Mouse (Mus musculus) gastrocnemius, adult 8-10 months (tissue): ENCODE measurements around the gene Gpr18. TPM values are rescaled to one million over a fixed set of nuclear protein-coding genes. Genes with fewer than 3 reads are reported as not detected.

ENCODE experiments used
- DNase-seq, 2 experiments: peaks; one replicate each; pipeline ENCODE4 v3.0.0; 2022; ENCODE audit warnings: low spot score in 2 of 2
- total RNA-seq, 4 experiments: library from RNA; stranded (reverse); gene quantifications; 2 replicates each; pipeline ENCODE4 v1.2.4; 2022

Gene Gpr18
- total RNA-seq, 4 experiments from 2014 or later, result not detected

DNA sequence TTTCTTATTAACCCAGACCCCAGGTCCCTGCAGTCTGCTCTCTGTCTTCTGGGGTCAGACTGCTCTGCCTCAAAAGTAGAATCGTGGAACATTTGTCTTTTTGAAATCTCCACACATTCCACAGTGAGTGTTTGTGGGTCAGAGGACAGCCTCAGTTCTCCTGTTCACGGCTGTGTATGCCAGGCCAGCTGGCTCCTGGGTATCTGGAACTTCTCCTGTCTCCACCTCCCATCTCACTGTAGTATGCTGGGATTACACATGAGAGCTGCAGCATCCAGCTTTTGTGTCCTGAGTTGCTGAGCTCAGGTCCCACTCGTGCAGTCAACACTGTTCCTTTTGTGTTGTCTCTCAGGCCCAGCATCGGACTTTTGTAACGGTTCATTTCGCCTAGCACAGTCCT is 9.3 kb upstream of the Gpr18 start:
- no peak for DNase-seq

GRCm38 (mm10) chr14:121922731-121923130 is 7.2 kb upstream of the Gpr18 start:
- DNase-seq, result no peak

- DNase-seq, result no peak
Observed at GRCm38 (mm10) chr14:121922016-121922415, 6.4 kb upstream of the Gpr18 start.

DNA sequence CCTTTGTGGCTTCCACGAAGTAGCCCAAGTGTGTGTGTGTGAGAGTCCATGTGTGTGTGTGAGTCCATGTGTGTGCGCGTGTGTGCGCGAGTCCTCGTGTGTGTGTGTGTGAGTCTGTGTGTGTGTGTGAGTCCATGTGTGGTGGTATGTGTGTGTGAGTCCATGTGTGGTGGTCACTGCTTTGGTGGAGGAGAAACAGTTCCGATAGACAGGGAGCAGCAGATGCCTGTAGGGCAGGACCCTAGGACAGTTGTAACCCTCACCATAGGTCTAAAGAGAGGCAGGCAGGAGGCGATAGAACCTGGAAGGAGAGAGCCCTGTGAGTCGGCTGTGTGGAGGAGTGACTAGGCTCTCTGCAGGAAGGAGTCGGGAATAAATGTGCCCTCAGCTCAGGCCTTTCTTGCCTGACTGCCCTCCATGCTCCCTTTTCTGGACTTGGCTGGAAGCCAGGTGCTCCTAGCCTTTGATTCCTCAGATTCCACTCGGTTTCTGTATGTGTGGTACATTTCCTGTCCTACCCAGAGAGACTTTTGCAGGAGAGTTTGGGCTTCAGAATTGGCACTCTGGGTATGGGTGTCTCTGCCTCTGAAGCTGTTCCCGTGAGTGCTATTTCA is 5.0 kb upstream of the Gpr18 start:
- no peak for DNase-seq

DNA sequence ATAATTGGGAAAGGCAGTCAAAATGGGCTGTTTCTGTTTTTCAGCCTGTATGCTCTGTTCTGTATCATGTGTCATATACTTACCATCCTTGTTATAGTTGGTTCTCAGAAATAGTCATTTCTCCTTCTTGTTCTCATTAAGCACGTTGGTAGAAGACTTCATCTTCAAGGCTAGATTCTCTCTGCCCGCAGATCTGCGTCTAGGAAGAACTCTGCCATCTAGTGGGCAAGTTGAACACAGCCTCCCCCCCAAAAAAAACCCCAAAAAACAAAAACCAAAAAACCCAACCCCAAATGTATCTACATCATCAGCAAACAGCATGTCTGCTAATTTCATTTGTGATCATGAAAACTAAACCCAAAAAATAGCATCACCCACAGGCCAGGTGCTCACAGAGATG is 4.2 kb upstream of the Gpr18 start:
- no peak for DNase-seq

DNA sequence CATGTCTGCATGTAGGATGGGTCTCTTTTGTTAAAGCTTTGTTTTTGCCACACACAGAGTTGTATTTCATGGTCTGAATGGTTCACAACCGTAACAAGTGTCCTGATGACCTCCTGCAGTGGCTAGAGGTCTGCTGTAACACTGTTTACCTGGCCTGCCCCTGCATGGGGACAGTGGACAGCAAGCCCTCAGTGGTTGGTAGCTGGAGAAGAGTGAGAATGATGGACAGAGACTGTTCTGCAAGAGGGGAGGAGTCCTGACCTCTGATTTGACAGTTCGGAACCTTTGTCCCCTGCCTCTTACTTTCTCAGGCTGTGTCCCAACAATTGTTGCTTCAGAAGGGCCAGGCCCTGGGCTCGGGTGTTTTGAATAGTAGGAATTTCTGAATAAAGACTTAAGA is 2.7 kb upstream of the Gpr18 start:
- no peak for DNase-seq

GRCm38 (mm10) chr14:121916311-121917094 is 922 bp upstream of the Gpr18 start:
- DNase-seq, result no peak

GRCm38 (mm10) chr14:121915143-121915542 is 438 bp downstream of the Gpr18 start:
- DNase-seq, result no peak

DNA sequence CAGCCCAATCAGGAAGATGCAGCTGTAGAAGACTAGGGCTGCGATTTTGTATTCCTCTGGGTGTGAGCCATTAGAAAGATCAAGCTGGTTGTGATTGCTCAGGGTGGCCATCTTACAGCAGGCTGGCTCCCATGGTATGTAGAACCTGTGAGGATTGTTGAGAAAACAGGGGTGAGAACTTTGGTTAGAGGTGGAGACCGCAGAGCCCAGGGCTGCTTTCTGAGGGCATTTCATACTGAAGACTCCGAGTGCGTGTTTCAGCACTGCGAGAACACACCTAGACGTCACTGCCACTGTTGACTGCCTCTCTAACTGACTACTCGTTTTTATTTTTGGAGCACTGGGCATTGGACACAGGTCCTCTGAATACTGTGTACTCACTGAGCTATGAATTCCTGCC is 3.1 kb downstream of the Gpr18 start:
- no peak for DNase-seq

GRCm38 (mm10) chr14:121909868-121910267 is 5.7 kb downstream of the Gpr18 start:
- no peak for DNase-seq

DNA sequence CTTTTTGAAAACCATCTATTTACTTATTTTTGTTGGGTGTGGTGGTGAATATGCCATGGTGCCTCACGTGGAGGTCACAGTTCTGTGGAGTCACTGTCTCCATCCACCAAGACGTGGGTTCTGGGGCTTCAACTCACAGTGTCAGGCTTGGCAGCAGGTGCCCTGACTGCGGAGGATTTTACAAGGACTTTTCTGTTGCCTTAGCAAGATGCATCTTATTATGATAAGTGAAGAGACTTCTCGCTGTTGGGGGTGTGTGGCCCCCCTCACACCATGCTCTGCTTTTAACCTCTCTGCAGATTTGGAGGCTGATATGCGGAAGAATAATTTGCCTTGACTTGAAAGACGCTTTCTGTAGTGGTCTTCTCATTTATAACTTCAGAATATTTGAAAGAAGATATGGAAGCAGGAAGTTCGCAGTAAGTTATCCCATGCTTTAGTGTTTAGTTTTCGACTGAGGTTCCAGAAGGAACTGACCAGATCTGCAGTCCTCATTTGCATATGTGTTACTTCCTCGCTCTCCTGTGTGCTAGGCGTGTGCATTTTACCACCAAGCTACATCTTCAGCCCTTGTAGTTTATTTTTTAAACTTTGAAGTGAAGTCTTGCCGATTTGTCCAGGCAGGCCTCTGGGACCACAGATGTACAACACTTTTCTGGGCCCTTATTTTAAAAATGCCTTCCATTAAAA is 8.4 kb downstream of the Gpr18 start:
- DNase-seq, result no peak

- no peak for DNase-seq
Observed at GRCm38 (mm10) chr14:121906341-121906991, 9.1 kb downstream of the Gpr18 start.

GRCm38 (mm10) chr14:121904754-121905153 is 10.8 kb downstream of the Gpr18 start:
- DNase-seq, result no peak

DNA sequence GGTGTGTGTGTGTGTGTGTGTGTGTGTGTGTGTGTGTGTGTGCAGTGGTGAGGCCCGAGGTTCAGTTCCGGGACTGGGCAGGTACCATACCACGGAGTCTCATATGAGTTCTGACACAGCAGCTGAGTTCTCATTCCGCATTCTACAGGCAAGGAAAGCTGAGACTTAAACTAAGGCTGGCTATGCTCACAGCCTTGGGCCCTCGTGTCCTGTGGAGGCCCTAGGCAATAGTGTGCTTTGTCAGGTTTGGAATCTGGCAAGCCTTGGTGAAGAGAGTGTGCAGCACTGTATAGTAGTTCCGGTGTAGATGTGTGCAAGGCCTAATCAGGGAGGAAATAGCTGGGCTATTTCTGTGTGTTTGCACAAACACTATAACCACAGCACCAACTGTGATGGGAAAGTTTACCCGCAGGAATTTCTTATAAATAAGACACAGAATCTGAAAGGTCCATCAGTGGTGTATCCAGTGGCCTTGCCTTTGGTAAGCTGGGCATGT is 12.2 kb downstream of the Gpr18 start:
- DNase-seq, result no peak

DNA sequence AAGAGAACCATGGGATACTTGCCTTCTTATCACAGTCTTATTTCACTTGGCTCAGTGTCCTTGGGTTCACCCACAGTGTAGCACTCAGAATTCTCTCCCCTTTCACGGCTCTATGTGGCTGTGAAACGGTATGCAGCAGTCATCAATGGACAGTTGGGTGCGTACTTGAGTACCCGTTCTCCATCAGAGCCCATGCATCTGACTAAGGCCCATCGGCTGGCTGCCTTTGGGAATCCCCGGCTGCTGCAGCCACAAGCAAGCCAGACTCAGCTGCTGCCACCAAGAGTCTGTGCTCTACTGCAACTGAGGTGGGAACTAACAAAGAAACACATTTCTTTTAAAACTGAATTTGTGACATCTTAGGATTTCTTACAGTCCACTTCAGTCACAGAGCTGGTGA is 14.1 kb downstream of the Gpr18 start:
- DNase-seq, result no peak

- no peak for DNase-seq
Observed at GRCm38 (mm10) chr14:121899071-121899470, 16.5 kb downstream of the Gpr18 start.

GRCm38 (mm10) chr14:121898509-121898908 is 17.1 kb downstream of the Gpr18 start:
- DNase-seq, result no peak

GRCm38 (mm10) chr14:121897773-121898172 is 17.8 kb downstream of the Gpr18 start:
- no peak for DNase-seq

- DNase-seq, result no peak
Observed at GRCm38 (mm10) chr14:121896126-121897090, 19.2 kb downstream of the Gpr18 start.

- no peak for DNase-seq
Observed at GRCm38 (mm10) chr14:121895316-121895715, 20.3 kb downstream of the Gpr18 start.
